Mouse (Mus musculus) 3134 (cell line): ENCODE results near the gene Cep70.

Experiments used
- DNase-seq: peaks from one replicate; pipeline ENCODE4 v3.0.0-alpha.2; 2011; ENCODE audit warnings: low spot score; ENCODE audit not compliant: insufficient read length; ENCODE audit errors: extremely low read depth

Cep70 gene

DNA sequence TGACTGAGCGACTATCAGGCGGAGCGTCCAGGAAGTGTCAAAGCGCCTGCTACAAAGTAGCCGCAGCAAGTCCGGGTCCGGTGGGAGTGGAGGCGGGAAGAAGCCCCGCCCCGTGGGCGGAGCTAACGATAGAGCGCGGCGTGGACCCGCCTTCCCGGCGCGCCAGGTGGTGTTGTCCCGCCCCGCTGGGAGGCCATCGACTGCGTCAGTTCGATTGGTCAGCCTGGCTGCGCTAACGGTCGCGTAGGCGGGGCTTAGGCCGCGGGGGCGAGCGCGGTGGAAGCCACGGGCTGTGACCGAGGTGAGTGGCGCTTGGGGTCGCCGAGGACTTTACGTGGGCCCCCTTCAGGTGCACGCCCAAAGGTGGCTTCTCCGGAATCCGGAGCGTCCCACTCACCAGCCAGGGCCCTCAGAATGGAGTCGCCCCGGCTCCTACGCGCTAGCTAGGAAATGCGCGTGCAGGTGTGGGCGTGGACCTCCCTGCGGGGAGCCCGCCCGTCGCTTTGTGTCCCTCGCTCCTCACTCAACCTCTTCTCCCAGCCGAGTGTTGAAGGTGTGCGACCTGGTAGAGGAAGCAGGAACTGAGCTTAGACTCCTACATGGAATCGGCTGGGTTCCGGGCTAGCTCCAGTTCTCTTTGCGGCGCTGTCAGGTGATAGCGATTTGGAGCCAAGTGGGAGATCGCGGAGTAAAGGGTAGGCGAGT is at the start of gene Cep70:
Gene Cep70, plus strand, starts transcription at position 178 of the 705 bp plus-strand sequence.
- peak; percentile 98 for DNase-seq

DNA sequence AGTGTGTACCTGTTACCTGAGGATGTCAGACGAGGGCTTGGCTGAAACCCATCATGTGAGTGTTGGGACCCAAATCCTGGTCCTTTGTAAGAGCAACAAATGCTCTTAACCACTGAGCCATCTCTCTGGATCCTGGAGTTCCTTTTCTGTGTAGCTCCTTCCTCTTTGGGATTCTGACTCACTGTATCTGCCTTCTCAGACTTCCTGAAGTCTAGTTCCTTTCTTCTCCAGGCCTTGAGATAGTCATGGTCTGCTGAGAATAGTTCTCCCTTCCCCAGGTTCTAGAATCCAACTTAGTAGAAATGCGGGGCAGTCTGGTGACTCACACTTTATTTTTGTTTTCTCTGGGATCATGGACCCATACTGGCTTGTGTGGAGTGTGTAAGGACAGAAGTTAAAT is 30.5 kb upstream of the Cep70 start:
- DNase-seq, result no peak

DNA sequence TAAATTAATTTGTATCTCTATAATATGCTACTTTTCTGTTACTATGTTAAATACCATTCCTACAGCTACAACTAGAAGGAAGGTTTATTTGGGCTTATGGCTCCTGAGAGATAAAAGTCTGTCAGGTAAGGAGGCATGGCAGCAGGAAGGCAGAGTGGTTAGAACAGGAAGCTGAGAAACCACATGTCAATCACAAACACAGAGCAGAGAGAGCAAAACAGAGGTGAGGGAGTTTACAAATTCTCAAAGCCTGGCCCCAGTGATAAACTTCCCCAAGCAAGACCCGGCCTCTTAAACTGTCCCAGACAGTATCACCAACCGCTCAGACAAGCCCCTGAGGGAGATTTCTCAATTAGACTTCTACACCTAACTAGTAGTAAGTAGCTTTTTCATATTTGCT is 27.0 kb upstream of the Cep70 start:
- no peak for DNase-seq

DNA sequence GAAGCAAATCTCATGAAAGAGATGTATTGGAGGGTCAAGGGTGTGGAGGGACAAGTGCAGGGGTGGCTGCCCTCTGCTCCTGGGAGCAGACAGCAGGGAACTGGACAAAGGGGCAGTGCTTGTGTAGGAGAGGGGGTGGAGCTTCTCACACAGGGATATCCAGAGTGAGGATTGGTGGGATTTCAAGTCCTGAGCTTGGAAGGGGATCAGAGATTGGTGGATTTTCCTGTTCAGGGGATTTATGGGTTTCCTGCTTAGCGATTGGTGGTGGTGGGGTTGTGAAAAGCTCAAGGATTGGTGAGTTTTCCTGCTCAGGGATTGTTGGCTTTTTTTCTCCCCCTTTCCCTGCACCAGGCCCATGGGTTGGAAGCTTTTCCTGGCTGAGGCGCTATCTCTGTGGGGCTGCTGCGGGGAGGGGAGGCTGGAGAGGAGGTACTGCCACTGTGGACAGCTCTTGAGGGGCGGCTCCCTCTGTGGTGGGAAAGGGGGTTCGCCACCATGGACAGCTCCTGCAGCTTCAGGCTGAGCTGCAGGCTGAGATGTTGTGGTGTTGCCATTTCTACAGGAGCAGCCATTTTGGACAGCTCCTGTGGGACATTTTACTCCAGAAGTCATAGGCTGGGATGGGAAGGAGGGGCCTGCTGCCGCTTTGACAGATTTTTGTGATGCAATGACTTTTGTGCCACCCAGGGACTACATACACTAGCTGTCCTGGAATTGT is 25.0 kb upstream of the Cep70 start:
- peak; percentile 20 for DNase-seq

DNA sequence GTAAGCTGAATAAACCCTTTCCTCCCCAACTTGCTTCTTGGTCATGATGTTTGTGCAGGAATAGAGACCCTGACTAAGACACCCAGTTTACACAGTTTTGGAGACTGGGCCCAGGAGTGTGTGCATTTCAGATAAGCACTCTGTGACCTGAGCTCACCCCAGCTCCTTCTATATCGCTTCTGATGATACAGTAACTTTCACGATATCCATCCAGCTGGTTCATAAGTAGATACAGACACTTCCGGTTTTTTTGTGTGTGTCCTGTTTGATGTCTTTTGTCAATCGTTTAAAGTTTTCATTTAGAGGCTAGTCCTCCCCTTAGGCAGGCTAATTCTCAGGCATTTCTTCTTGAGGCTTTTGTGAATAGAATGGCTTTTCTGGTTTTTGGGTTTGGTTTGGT is 21.5 kb upstream of the Cep70 start:
- no peak for DNase-seq

DNA sequence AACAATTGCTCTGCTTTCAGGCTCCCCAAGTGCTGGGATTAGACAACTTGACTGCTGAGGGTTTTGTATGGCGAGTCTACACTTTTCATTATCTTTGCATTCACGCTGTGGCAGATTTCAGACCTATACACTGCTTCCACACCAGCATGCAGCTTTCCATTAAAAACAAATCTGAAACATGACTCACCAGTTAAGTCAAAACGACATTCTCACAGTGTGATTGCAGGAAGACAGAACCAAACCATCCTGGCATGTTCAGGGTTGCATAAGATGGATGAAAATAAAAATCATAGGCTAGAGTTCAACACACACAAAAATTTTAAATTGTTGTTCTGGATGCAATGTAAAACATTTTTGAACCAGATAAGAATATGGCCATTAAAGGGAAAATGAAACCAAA is 18.6 kb upstream of the Cep70 start:
- DNase-seq, result peak; percentile 19

DNA sequence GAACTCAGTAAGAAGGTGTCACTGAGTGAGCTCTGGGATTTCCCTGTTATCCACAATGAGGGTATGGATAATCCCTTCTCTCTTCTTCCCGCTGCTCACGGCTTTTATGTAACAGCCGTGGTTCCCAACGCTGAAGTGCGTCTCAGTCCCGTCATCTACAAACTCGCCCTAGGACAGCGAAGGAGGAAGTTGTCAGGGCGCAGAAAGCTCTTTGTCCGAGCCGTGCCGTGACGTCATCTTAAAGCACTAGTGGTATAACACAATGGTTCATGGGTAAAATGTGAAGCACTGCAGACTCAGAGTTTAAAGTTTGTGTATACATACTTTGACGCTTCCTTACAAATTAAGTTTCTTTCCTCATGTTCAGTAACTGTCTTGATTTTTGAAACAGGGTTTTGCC is 13.7 kb upstream of the Cep70 start:
- DNase-seq, result no peak

DNA sequence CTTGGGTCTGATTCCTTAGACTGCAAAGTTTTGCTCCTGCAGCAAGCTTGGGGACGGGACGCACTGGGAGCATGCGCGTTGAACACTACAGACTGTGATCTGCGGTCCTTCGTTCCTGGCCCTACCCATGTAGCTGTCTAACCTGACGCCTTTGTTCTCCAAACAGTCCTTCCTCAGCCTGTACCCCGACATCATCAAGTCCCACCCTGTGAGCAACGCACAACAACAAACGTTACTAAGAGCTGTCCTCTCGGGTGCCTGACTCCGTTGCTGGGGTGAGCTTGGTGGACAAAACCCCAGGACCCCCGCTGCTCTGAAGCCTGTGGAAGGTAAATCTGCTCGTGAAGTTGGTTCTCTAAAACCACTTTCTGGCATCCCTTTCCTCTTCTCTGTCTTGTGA is 6.0 kb upstream of the Cep70 start, which contains the start of gene Faiml:
Gene Faiml, minus strand, starts transcription at position 101 of the 400 bp plus-strand sequence.
- no peak for DNase-seq

DNA sequence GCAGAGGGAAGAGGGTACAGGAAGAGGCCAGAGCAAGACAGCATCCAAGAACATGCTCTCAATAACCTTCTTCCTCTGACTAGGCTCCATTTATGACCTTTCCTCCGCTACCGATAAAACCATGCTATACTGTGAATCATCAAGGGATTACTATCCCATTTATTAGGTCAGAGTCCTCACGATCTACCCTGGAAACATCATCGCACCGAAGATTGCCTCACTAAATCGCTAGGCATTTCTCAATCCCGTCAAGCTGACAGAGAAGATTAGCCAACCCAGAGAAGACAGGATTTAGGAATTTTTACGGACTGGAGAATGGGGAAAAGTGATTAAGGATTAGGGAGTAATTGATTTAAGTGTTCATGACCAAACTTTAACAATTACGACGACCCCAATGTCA is 4.9 kb upstream of the Cep70 start:
- DNase-seq, result no peak

DNA sequence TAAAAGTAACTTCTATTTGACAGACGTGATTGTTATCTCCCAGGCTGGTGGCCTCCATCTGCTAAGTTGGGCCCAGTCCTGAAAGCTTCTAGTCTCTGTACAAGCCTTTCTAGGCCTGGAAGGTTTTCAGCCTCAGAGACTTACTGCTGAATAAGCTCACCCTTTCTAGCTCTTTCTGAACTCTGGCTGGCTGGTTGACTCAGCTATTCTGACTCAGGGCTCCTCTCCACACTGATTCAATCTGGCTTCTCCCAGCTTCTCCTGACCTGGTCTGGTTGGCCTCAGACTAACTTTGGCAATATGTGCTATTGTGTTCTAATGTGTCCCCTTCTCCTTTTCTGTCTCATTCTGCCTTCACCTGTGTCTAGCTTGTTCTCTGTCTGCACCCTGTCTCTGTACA is 3.9 kb upstream of the Cep70 start:
- no peak for DNase-seq

DNA sequence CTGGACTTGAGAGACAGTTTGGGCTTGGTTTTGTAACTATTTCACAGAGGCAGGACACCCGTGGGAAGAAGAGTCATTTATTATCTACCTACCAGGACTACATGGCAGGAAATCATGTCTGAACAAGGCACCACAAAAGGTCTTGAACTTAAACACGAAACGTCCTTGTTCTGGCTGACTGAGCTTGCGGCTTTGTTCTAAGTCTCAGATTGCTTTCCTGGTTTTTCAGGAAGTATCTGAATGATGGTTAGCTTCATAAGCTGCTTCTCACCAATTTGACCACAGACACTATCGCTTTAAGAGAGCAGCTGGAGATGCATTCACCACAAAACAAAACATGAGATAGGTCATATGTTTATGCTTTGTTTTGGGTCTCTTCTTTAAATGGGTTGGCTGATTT is 2.6 kb upstream of the Cep70 start:
- DNase-seq, result no peak

DNA sequence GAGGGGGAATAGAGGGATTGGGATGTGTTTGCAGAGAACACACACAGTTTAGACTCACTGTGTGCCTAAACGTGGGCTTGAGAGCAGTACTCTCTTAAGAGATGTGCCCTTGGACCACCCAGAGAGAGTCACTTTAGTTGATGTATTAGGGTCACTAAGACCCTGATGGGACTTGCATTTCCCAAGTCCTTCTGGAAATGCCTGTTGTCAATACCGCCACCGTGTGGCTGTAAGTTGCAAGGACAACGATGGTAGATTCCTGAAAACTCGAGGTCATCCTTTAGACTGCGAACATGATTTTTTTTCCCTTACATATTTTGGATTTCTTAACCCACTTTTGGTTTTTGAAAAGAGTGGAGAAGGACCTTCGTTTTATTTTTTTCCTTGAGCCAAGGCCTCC is 1.1 kb upstream of the Cep70 start:
- peak; percentile 37 for DNase-seq

DNA sequence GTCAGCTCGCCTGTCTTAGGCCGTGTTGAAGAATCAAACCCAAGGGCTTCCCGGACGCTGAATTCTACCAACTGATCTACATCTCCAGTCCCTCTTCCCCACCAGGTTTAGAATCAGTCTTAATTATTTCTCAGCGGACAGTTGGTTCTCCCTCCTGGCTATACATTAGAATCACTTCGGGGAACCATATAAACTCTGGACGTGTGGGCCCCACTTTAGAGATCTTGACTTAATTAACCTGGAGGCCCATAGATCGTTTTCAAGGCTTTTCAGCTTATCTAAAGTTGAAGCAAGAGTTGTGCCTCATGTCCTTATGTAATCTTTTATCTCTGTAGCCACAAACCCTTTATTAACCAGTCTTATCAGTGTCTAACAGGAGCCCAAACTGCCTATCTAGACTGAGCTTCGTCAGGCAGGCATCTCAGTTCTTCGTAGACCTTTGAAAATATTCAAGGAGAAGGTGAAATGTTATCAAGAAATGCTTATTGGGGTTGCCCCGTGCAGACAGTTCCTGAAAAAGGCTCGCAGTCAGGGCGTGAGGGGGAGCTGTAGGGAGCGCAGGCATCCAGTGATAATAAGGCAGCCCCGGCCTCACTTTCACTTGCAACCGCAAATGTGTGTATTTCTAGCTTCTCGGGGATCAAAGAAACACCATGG is 506 bp upstream of the Cep70 start:
- DNase-seq, result no peak

DNA sequence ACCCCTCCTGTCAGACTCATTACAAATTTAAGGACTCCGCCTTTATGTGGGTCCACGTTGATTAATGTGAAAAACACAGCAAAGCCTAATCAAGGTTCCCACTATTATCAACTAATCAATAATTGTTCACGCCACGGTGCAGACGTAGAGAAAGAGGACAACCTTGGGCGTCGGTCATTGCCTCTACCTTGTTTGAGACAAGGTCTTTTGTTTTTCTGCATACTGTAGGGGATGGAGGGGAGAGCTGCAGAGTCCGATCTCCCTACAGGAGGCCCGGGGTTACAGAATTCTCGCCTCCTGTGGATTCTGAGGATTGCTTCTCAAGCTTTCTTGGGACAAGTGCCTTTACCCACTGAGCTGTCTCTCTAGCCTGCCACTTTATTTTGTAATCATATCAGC is 727 bp downstream of the Cep70 start:
- DNase-seq, result no peak

DNA sequence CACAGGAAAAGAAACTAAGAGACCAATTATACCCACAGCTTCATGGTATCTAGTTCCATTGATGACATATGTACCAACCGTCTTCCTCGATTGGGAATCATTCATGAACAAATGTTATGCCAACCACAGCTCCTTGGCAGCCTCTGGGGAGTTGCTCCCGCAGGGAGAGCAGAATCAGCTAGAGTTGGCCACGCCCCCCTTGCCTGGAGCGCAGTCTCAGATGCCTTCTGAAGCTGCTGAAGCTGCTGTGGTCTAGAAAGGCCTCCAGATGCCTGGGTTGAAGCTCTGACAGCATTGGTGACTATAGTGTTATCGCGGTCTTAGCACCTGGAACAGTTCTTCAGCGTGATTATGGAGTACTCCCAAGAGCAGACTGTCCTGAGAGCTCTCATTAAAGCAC is 5.1 kb downstream of the Cep70 start:
- no peak for DNase-seq

DNA sequence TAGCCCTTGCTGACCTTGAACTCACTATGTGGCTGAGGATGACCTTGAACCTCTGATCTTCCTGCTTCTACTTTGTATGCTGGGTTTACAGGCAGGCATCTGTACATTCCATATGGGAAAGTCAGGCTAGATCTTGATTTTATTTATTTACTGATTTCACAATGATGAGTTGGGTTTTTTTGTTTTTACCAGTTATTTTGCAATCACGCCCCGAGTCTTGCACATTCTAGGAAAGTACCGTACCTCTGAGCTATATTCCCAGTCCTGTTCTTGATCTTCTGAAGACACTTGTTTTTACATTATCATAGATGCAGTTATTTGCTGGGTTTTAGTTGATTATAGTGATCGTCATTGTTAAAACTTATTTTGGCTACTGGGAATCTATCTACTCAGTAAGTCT is 5.7 kb downstream of the Cep70 start:
- DNase-seq, result no peak

DNA sequence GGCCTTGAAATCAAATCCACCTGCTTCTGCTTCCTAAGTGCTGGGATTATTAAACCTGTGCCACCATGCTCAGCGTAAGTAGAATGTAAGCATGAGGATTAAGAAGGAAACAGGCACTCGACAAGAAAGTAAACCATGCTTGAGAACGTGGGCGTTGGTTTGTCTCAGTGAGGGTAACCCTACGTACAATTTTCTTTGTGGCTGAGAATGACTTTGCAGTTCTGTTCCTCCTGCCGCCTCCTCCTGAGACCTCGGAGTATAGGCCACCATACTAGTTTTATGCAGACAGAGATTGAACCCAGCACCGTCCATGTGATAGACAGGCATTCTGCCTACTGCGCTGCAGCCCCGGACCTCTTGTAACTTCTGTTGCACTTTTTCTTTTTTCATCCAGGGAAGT is 10.7 kb downstream of the Cep70 start:
- DNase-seq, result no peak

DNA sequence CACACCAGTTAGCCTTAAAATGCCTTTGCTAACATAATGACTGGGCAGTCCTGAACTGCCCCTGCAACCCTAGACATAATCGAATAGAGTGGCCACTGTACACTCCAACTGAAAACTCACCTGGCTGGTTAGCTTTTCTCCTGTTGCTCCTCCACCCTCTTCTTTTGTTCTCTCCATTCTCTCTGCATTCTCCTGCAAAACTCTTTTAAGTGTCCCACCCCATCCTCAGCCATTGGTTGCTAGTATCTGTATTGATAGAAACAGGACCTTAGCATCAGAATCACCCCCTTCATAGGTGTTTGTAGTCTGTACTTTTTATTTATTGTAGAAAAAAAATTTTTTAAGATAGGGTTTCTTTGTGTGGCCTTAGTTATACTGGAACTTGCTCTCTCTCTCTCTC is 13.0 kb downstream of the Cep70 start:
- DNase-seq, result no peak

DNA sequence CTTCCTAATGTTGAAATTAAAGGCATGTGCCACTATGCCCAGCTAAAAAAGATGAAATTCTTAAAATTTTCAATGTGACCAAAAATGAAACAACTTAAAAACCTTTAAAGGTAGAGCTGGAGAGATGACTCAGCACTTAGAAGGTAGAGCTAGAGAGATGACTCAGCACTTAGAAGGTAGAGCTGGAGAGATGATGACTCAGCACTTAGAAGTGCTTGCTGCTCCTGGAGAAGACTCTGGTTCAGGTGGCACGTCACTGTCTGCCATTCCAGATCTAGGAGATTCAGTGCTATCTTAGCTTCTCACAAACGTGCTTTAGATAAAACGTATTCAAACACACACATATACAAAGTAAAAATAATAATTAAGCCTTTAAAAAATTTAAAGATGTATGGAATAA is 13.7 kb downstream of the Cep70 start:
- DNase-seq, result peak; percentile 34

DNA sequence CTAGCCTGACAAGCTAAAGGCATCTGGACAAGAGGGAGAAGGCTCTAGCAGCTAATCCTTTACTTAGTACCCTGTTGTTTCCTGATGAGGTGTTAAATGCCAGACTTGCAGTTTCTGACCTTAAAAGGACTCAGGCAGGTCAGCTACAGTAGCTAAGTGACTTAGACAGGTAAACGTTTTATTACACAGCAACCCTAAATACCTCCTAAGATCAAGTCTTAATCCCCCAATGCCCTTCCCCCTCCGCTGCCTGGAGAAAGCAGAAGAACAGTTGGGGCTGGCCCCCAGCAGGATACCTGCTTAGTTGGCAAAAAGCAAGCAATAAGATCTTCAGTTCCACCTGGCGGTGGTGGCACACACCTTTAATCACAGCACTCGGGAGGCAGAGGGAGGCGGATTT is 15.7 kb downstream of the Cep70 start:
- no peak for DNase-seq

DNA sequence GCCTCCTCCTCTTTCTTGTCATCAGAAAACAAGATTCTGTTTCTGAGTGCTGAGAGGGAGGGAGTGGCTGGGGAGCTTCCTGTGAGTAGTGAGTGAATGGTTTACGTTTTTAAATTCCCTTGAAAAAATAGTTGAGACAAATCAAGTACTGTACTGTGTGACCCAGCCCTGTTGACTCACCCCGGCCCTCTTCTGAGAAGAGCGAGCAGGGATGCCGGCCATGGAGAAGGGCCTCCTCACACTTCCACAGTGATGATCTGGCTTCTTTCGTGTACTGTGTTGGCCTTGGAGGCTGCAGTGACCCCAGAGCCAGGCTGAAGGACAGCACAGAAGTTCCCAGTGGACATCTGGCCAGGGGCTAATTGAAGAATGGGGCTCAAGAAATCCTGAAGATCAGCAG is 61.1 kb downstream of the Cep70 start:
- no peak for DNase-seq

DNA sequence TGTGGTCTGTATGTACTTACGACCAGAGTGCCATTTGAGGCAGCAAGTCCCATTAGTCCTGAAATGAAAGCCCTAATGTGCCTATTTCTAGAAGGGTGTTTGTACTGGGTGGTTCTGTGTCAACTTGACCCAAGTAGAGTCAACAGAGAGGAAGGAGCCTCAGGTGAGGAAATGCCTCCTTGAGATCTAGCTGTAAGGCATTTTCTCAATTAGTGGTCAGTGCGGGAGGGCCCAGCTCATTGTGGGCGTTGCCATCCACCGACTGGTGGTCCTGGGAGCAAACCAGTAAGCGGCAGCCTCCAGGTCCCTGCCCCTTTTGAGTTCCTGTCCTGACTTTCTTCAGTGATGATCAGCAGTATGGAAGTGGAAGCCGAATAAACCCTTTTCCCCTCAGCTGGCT is 63.1 kb downstream of the Cep70 start:
- DNase-seq, result no peak
